Mouse (Mus musculus) bone marrow macrophage, adult 2 months (primary cell): ENCODE data around the gene Wdr26. TPM values are rescaled to one million over a fixed set of nuclear protein-coding genes. Genes with fewer than 3 reads are reported as not detected.

ENCODE experiments used
- H3K27ac ChIP-seq: 2 replicates; pipeline ENCODE4 v1.5.1; 2012; ENCODE audit warnings: low read depth, low read length; ENCODE audit not compliant: insufficient read depth
- H3K4me1 ChIP-seq: 2 replicates; pipeline ENCODE4 v1.6.1; 2012; ENCODE audit warnings: low read length; ENCODE audit not compliant: control insufficient read depth, insufficient read depth
- H3K4me3 ChIP-seq: 2 replicates; pipeline ENCODE4 v1.5.1; 2012; ENCODE audit warnings: mild to moderate bottlenecking, low read length, moderate library complexity; ENCODE audit not compliant: insufficient read depth
- CTCF ChIP-seq: IDR thresholded peaks from 2 replicates; pipeline ENCODE4 v1.5.1; 2012; ENCODE audit warnings: low read depth, mild to moderate bottlenecking, low read length, moderate library complexity
- POLR2A ChIP-seq: IDR thresholded peaks from 2 replicates; pipeline ENCODE4 v1.6.1; 2012; ENCODE audit warnings: mild to moderate bottlenecking, low read depth, low read length, borderline replicate concordance
- polyA plus RNA-seq: library from polyadenylated mRNA; stranded (reverse); fragments of >200 nt; gene quantifications from 2 replicates; pipeline ENCODE4 v1.2.4, GENCODE M21; 2012; ENCODE audit not compliant: missing spikeins, insufficient read depth, insufficient read length

Gene Wdr26
- polyA plus RNA-seq, 1 experiment = 227 TPM

DNA sequence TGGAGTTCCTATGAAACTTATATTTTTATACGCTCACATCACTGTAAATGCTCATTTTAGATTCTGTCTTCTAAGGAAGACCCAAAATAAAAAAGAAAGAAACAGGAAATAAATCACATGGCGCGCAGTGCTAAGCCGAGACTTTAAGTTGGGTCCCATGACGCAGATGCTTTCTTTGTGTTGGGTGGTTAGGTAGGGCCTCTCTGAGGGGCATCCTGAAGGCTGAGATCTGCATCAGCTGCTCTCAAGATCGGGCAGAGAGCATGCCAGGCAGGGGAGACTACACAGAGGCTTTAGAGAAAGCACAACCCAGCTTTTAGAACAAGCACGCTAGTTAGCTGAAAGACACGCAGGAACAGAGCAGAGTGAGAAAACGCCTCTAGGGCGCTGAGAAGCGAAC is 16.0 kb upstream of the Wdr26 start:
- Histone ChIP-seq H3K4me3 (no peak overlapping the region), H3K27ac (peak overlapping the region; percentile 95), H3K4me1 (peaks cover 66% of the 10 kb centered on the region)
- TF ChIP-seq CTCF (no peak), POLR2A (no peak)

GRCm38 (mm10) chr1:181226850-181227249 is 15.0 kb upstream of the Wdr26 start:
- Histone ChIP-seq H3K4me1 (peaks cover 62% of the 10 kb centered on the region), H3K4me3 (no peak overlapping the region), H3K27ac (peak overlapping the region; percentile 95)
- TF ChIP-seq CTCF = no peak
- TF ChIP-seq POLR2A = no peak

DNA sequence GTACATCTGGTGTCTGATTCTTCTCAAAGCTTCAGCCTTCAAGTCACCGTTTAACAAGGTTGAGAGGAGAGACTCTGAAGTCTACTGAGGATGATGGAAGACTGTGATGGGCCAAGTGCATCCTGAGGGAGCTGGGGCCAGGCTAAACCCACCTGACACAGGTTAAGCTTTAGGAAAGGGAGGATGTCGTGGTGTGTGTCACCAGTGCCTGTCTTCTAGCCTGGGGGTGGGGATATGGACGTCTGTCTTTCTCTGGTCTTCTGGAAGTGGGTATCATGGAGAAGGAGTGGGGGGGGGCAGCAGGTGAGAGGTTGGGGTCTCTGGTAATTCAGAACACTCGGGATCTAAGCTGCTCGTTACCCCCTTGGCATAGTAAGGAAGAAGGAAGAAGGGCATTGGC is 13.5 kb upstream of the Wdr26 start:
- Histone ChIP-seq H3K4me3 (no peak overlapping the region), H3K4me1 (peaks cover 50% of the 10 kb centered on the region), H3K27ac (no peak overlapping the region)
- no peak for TF ChIP-seq POLR2A
- no peak for TF ChIP-seq CTCF

DNA sequence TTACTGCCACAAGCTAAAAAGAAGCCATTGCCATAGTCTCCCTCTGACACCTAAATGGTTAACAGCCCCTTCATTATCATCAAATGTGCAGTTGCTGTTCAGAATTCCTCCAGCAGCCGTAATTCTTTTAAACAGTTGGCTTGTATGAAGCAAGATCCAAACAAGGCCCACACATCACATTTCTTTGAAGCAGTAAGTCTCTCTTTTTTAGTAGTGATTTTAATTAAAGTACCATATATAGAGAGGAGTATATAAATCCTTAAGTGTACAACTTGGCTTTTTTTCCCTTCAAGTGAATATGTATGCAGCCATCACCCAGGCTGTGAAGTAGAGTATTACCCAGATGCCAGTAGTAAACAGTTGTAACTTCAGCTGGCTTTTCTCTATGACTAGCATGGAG is 10.2 kb upstream of the Wdr26 start:
- no peak overlapping the region for H3K27ac ChIP-seq
- no peak for TF ChIP-seq CTCF
- H3K4me3 ChIP-seq = no peak overlapping the region
- peaks cover 23% of the 10 kb centered on the region for H3K4me1 ChIP-seq

DNA sequence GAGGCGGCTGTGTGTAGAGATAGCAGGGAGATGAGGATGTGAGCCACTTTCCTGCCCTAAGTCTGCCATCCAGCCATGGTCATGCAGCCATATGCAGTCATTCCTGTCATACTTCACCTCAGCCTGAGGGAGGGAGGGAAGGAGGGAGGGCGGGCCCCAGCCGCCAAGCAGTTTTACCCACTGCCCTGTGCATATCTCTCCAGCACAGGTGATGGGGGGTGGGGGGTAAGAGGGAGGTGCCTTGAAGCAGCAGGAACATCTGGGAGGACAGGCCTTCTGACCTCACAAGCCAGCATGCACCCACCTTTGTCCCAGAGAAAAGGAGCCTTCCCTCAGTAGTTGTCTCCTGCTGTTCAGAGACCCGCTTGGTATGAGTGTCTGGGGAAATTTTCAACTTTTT is 4.5 kb upstream of the Wdr26 start:
- Histone ChIP-seq H3K4me3 (no peak overlapping the region), H3K4me1 (peaks cover 26% of the 10 kb centered on the region)

DNA sequence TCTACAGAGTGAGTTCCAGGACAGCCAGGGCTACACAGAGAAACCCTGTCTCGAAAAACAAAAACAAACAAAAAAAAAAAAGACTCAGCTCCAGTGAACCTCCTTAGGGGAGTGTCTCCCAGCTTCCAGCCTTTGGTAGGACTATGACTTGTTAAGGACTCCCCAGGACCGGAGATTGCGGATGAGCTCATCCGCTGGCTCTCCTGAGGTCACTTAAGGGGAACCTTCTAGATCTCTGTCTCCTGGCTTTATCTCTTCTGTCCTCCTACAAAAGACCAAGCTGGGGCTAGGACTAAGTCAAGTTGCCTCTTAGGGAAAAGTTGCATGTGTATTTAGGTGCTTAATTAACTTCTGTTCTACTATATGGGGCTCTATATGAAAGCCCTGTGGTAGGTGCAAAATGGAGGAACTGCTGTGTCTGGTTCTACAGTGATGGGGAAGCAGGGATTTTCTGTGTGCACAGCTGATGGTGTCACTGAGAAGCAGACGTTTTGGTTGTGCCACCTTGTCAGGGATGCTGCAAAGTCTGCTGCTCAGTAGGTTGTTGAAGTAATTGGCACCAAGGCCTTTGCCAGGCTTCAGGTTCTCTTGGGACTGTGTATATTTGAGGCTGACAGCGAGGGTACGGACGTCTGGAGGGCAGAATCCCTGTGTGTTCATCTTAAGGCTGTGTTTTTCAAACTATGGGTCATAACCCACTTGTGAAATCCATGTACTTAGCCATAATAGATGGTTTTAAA is 2.7 kb upstream of the Wdr26 start:
- no peak overlapping the region for H3K4me3 ChIP-seq
- H3K4me1 ChIP-seq = peaks cover 23% of the 10 kb centered on the region
- TF ChIP-seq CTCF (no peak), POLR2A (no peak)
- peak overlapping the region; percentile 25; the same call in 1 of the 2 replicates for H3K27ac ChIP-seq

More for the DNA sequence above, 4.5 kb upstream of the Wdr26 start:
- TF ChIP-seq CTCF (no peak), POLR2A (no peak)
- H3K27ac ChIP-seq = no peak overlapping the region

- TF ChIP-seq POLR2A = no peak
- no peak for TF ChIP-seq CTCF
- Histone ChIP-seq H3K4me3 (peak overlapping the region; percentile 97), H3K27ac (peak overlapping the region; percentile 98), H3K4me1 (peaks cover 28% of the 10 kb centered on the region)
These were observed 340 bp downstream of the Wdr26 start for GRCm38 (mm10) chr1:181211403-181211919.

GRCm38 (mm10) chr1:181210601-181211402 is 999 bp downstream of the Wdr26 start:
- TF ChIP-seq CTCF (no peak), POLR2A (no peak)
- Histone ChIP-seq H3K4me1 (peaks cover 28% of the 10 kb centered on the region), H3K4me3 (peak overlapping the region; percentile 97), H3K27ac (peak overlapping the region; percentile 98)

GRCm38 (mm10) chr1:181210147-181210546 is 1.7 kb downstream of the Wdr26 start:
- peak overlapping the region; percentile 98 for H3K27ac ChIP-seq
- peaks cover 27% of the 10 kb centered on the region for H3K4me1 ChIP-seq
- TF ChIP-seq POLR2A (no peak), CTCF (no peak)
- H3K4me3 ChIP-seq = peak overlapping the region; percentile 97

DNA sequence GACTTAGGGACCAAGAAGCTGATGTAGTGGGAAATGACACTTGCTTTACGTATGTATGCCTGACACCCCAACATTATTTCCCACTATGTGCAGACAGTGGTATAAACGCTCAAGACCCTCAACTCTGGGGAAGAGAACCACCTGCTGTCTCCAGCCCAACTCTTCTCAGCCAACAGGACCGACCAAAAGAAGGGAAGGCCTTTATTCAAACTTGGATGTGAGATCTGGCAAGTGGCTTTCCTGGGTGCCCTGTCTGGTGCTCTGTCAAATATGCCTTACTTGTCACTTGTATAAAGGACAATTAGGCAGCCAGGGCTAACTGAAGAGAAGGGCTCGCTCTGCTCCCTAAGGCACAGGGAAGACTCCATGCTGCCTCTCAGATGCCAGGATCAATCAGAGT is 12.4 kb downstream of the Wdr26 start:
- Histone ChIP-seq H3K4me1 (no peaks in the 10 kb centered on the region), H3K27ac (no peak overlapping the region), H3K4me3 (no peak overlapping the region)
- TF ChIP-seq POLR2A = no peak
- no peak for TF ChIP-seq CTCF
